Mouse (Mus musculus): ENCODE data around the gene Zpbp2.

DNA sequence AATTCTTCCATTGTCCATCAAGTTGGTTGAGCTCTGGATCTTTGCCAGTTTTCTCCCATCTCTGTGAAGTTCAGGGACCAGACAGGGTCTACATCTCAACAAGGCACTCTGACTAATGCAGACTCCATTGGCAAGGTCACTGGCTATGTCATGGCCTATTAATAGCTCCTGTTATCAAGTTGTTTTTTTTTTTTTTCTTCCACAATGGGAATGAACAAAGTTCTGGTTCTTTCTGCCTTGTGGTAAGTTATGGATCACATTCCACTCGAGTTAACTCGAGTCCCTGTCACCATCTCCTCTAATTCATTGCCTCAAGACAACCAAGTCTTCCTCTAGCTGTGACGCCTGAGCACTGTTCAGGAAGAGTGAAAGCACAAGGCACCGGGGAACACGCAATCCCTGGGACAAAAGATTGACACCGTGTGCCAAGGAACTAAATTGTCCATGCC, 38.0 kb downstream of the Zpbp2 start:
- no peak for TF ChIP-seq CTCF (IDR thresholded peaks at IDR 0.05; ENCODE audit: borderline replicate concordance, insufficient read depth, low read depth, low read length)
- no peak for TF ChIP-seq POLR2A (IDR thresholded peaks at IDR 0.05; ENCODE audit: borderline replicate concordance, insufficient read depth, low read length)
